Mouse (Mus musculus) thymus, adult 2 months (tissue): Measurements from ENCODE around the gene Agap2. TPM values are rescaled to one million over a fixed set of nuclear protein-coding genes. Genes with fewer than 3 reads are reported as not detected.
"Not testable (repeated sequence)": the region's sequence is repeated elsewhere in the genome, so short reads cannot be mapped to it uniquely, and the experiment has no call there.

Source experiments
- DNase-seq: peaks from one replicate; pipeline ENCODE4 v3.0.0; 2021
- H3K27ac ChIP-seq: fragments of 200-500 bp; 2 replicates; pipeline ENCODE4 v1.5.1; 2012; ENCODE audit warnings: low read length, control low read depth; ENCODE audit not compliant: control insufficient read depth, insufficient read depth
- H3K27me3 ChIP-seq: fragments of 200-500 bp; 2 replicates; pipeline ENCODE4 v1.6.1; 2012; ENCODE audit warnings: mild to moderate bottlenecking, low read length, moderate library complexity, mixed read lengths; ENCODE audit not compliant: control insufficient read depth, insufficient read depth
- H3K36me3 ChIP-seq: fragments of 200-500 bp; 2 replicates; pipeline ENCODE4 v1.6.1; 2012; ENCODE audit warnings: mild to moderate bottlenecking, low read length, moderate library complexity; ENCODE audit not compliant: control insufficient read depth, insufficient read depth
- H3K4me1 ChIP-seq: fragments of 200-500 bp; replicated peaks from 2 replicates; pipeline ENCODE4 v1.6.1; 2012; ENCODE audit warnings: low read length; ENCODE audit not compliant: control insufficient read depth, insufficient read depth
- H3K4me3 ChIP-seq: fragments of 200-500 bp; 2 replicates; pipeline ENCODE4 v1.5.1; 2012; ENCODE audit warnings: mild to moderate bottlenecking, low read length, control low read depth, moderate library complexity; ENCODE audit not compliant: control insufficient read depth, insufficient read depth
- CTCF ChIP-seq: fragments of 200-500 bp; IDR thresholded peaks from 2 replicates; pipeline ENCODE4 v1.5.1; 2012; ENCODE audit warnings: mild to moderate bottlenecking, control low read depth, low read length, moderate library complexity, borderline replicate concordance; ENCODE audit not compliant: control insufficient read depth, poor library complexity, insufficient read depth; ENCODE audit errors: extremely low read depth
- POLR2A ChIP-seq: fragments of 200-500 bp; IDR thresholded peaks from 2 replicates; pipeline ENCODE4 v1.6.1; 2012; ENCODE audit warnings: mild to moderate bottlenecking, low read length, control low read depth, moderate library complexity; ENCODE audit not compliant: control insufficient read depth, poor library complexity, insufficient read depth; ENCODE audit errors: extremely low read depth
- WGBS: fragments of 180-500 bp; shearing (Covaris S2); methylation state at CpG from one replicate; pipeline ENCODE4 v1.1.7; 2018; 5-methylcytosine and 5-hydroxymethylcytosine counted together
- polyA plus RNA-seq: library from polyadenylated mRNA; depleted of rRNA; stranded (reverse); fragments of >200 nt; gene quantifications from 2 replicates; pipeline ENCODE4 v1.2.3, GENCODE M21; 2012

Gene Agap2
- polyA plus RNA-seq, 1 experiment, result 123 TPM

DNA sequence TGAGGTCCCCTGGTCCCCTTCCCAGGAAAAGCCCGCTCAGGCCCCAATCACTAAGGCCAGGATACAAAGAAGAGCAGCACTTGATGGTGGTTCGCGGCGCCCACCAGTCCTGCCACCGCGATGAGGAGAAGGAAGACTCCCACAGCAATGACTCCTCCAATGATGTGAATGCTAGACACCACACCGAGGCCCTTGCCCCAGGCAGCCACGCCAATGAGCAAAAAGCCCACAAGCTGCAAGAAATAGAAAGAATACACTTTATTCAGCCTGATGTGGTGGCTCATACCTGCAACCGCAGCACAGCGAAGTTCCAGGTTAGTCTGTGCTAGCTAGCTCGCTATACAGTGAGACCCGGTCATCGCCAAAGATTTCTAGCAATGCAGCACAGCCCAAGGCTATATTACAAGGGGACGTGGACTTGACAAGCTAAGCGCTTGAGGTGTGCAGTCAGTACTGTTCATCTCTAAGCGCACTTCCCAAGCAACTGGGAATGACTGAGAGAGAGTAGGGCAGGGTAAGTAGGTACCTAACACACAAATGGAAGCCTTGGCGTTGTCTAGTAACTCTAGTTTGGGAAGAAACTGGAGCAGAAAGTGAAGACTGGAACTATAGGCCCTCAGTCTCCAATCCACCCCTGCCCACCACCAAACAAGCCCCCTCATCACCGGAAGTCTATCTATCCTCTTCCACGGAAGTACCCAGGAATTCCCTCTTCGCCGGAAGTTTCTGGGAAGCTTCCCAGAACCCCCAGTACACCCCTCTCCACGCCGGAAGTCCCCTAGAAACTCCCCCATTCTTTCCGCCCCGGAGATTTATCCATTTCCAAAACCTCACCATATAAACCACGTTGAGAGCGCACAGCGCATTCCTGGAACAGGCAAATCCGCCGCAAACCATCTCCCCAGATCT, 5.5 kb upstream of the Agap2 start:
- DNase-seq, result no peak
- H3K4me3 ChIP-seq, result peak overlapping the region; percentile 44
- H3K36me3 ChIP-seq, result peaks cover 17% of the 10 kb centered on the region
- WGBS, result 10% methylated on average over 30 of the region's 30 CpGs
- H3K27ac ChIP-seq, result peak overlapping the region; percentile 2; the same call in 1 of the 2 replicates
- no peaks in the 10 kb centered on the region for H3K27me3 ChIP-seq
- peaks cover 23% of the 10 kb centered on the region for H3K4me1 ChIP-seq
- TF ChIP-seq CTCF, result no peak

DNA sequence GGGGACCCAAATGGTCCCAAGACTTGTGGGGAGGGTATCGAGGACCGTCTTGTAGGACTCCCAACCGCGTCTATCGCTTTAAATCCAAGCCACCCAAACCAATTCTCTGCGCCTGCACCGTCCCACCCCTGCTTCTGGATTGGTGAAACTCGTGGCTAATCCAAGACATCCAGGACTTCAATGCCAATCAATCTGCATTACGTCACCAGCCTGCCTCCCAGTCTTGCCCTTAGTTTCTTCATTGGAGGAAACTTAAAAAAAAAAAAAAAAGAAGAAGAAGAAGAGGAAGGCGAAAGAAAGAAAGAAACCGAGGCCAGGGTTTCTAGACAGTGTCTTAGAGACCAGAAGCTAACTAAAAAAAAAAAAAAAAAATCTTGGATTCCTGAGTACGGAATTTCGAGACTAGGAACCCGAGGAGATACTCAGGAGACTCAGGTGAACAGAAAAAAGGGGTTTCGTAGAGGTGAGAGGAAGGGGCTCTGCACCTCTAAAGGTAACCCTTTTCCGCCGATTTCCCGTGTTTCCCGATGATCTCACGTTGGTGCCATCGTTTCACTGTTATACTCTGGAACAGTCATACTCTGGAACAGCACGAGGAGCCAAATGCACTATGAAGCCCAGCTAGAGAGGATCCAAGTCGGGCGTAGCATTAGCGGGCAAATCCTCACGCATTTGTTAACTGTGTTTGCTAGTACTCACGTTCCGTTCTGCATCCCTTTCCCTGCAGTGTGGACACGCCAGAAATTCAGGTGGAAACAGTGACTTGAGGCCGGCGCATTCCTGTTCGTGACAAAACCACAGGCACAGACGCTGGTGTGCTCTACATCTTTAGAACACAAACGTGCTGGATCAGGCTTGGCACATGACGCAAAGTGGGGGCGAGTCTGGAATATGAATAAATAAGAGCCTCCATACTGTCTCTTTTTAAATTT, 4.6 kb upstream of the Agap2 start, which contains the start of gene Tspan31:
Gene Tspan31 (minus strand): TSS at position 75 of the 932 bp plus-strand sequence.
- H3K4me1 ChIP-seq, result peaks cover 17% of the 10 kb centered on the region
- no peaks in the 10 kb centered on the region for H3K27me3 ChIP-seq
- TF ChIP-seq POLR2A, result no peak
- TF ChIP-seq CTCF, result no peak
- H3K4me3 ChIP-seq, result peak within 1 kb of the TSS; percentile 44
- H3K36me3 ChIP-seq, result peaks cover 10% of the 10 kb centered on the region
- peak within 1 kb of the TSS; percentile 2; the same call in 1 of the 2 replicates for H3K27ac ChIP-seq
- DNase-seq, result peak; percentile 38
- WGBS, result 2% methylated on average over 36 of the region's 36 CpGs

DNA sequence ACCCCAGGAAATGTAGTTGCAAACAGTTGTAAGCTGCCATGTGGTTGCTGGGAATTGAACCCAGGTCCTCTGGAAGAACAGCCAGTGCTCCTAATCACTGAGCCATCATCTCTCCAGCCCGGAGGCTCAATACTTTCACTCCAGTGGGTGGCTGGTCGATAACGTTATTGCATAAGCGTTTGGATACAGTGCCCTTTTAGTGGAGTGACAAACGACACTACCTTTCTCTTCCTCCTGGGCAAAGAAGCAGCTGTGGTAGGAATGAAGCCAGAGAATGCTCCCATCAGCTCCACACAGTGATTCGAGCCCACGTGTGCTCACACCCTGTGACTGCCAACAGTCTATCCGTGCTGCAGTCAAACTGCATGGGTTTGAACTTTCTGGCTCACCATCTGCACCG, 3.9 kb upstream of the Agap2 start:
- Histone ChIP-seq H3K27ac (no peak overlapping the region), H3K4me1 (peaks cover 23% of the 10 kb centered on the region), H3K4me3 (no peak overlapping the region), H3K36me3 (peaks cover 4% of the 10 kb centered on the region; the same call in 1 of the 2 replicates), H3K27me3 (no peaks in the 10 kb centered on the region)
- no peak for TF ChIP-seq CTCF
- TF ChIP-seq POLR2A, result no peak
- 81% methylated on average over 9 of the region's 9 CpGs for WGBS
- no peak for DNase-seq

DNA sequence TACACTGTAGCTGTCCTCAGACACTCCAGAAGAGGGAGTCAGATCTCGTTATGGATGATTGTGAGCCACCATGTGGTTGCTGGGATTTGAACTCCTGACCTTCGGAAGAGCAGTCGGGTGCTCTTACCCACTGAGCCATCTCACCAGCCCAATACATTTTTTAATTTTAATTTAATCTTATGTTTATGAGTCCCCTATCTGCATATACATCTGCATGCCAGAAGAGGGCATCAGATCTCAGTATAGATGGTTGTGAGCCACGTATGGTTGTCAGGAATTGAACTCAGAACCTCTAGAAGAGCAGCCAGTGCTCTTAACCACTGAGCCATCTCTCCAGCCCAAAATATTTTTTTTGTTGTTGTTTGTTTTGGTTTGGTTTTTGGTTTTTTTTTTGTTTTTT, 2.8 kb upstream of the Agap2 start:
- DNase-seq, H3K36me3 ChIP-seq, H3K27me3 ChIP-seq, H3K27ac ChIP-seq, H3K4me3 ChIP-seq: not testable (repeated sequence)
- H3K4me1 ChIP-seq, result peaks cover 30% of the 10 kb centered on the region
- 78% methylated on average over 4 of the region's 4 CpGs for WGBS

DNA sequence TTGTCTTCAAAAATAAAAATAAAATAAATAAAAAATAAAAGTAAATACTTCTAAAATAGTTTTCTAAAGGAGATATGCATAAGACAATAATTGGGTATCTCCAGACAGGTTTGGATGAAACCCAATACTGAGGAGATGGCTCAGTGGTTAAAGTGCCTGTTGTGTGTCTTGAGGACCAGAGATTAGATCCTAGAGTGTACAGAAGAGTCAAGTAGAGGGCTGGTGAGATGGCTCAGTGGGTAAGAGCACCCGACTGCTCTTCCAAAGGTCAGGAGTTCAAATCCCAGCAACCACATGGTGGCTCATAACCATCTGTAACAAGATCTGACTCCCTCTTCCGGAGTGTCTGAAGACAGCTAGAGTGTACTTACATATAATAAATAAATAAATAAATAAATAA, 2.1 kb upstream of the Agap2 start:
- 95% methylated on average over 2 of the region's 2 CpGs for WGBS
- not testable (repeated sequence) for H3K27ac ChIP-seq, H3K36me3 ChIP-seq, H3K27me3 ChIP-seq, H3K4me3 ChIP-seq, DNase-seq
- H3K4me1 ChIP-seq, result peaks cover 35% of the 10 kb centered on the region

DNA sequence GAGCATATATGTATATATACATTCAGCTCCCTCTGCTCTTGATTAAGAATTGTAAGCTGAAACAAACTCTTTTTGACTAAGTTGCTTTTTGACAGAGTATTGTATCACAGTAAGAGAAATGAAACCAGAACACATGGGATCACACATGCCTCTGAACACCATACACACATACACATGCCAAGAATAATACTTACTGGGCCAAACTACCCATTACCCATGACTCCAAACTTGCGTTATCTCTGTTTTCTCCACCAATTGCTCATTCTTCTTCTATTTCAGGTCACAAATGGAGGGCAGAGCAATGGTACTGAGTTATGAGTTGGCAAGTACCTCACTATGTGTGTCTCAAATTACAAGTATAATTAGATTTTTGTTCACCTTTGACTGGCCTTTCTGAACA, 1.1 kb upstream of the Agap2 start:
- DNase-seq, result no peak
- no peak for TF ChIP-seq POLR2A
- no peak for TF ChIP-seq CTCF
- Histone ChIP-seq H3K4me3 (no peak overlapping the region), H3K27me3 (no peaks in the 10 kb centered on the region), H3K27ac (no peak overlapping the region), H3K36me3 (no peaks in the 10 kb centered on the region), H3K4me1 (peaks cover 40% of the 10 kb centered on the region)
- 96% methylated on average over 1 of the region's 1 CpGs for WGBS

DNA sequence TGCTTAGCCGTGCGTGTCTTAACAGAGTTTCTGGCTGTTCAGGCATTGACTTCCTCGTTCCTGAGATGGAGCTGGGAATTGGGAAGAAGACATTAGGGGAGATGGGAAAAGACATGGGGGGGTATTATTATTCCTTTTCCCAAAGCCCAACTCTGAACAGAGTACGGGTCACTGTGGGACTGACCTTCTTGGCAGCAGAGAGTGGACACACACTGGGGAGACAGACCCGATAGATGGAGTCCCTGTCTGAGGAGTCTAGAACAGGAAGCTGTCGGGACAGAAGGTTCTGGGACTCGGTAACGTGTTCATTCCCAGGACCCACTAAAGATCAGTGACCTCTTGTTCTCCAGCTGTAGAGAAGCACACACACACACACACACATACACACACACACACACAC, 567 bp downstream of the Agap2 start:
- Histone ChIP-seq H3K27me3 (no peaks in the 10 kb centered on the region), H3K27ac (peak overlapping the region; percentile 73), H3K36me3 (peaks cover 9% of the 10 kb centered on the region; the same call in 1 of the 2 replicates), H3K4me1 (peaks cover 24% of the 10 kb centered on the region), H3K4me3 (peak overlapping the region; percentile 80)
- DNase-seq, result no peak
- WGBS, result 3% methylated on average over 8 of the region's 8 CpGs
- no peak for TF ChIP-seq POLR2A
- TF ChIP-seq CTCF, result no peak
